ENCODE assay signal across 28 mouse cellular contexts in genomic region chr12:110161306-110161705, GRCm38 (mm10).
"Had no signal": no experiment of that assay in that cellular context is flagged by ENCODE, and none has a peak within 500 bp of the region (broad histone marks: within the 10 kb centered on the region; RNA-seq: fewer than 3 reads in every experiment).

No protein-coding gene starts in this region.

- H3K27me3 ChIP-seq: embryonic facial prominence, embryonic 12.5 days; embryonic facial prominence, embryonic 13.5 days; embryonic facial prominence, embryonic 15.5 days; forebrain, embryonic 13.5 days; forebrain, embryonic 15.5 days had no signal

- H3K9ac ChIP-seq: embryonic facial prominence, embryonic 12.5 days; embryonic facial prominence, embryonic 13.5 days; embryonic facial prominence, embryonic 15.5 days; forebrain, embryonic 12.5 days; forebrain, embryonic 13.5 days; forebrain, embryonic 15.5 days; forebrain, postnatal 0 days had no signal

- H3K4me3 ChIP-seq: embryonic facial prominence, embryonic 12.5 days; embryonic facial prominence, embryonic 13.5 days; embryonic facial prominence, embryonic 15.5 days; erythroblast, embryonic 14.5 days; forebrain, embryonic 10.5 days; forebrain, embryonic 12.5 days; forebrain, embryonic 13.5 days; forebrain, embryonic 15.5 days; gastrocnemius, adult 2 months; heart, adult 2 months; heart, embryonic 10.5 days had no signal

- ATAC-seq: forebrain, embryonic 13.5 days; forebrain, embryonic 14.5 days; forebrain, embryonic 15.5 days; forebrain, embryonic 16.5 days; forebrain, postnatal 0 days had no signal

- H3K36me3 ChIP-seq: embryonic facial prominence, embryonic 12.5 days; embryonic facial prominence, embryonic 13.5 days; embryonic facial prominence, embryonic 15.5 days; forebrain, embryonic 10.5 days; forebrain, embryonic 12.5 days; forebrain, embryonic 15.5 days; heart, embryonic 10.5 days had no signal

- DNase-seq: cerebellum, adult 9-10 months; cerebellum, adult 9-11 months; cerebellum, postnatal 10 days; cerebellum, postnatal 14 days; cerebellum, postnatal 25 days; cerebellum, postnatal 36 days; embryo, embryonic 11 days; forebrain, postnatal 0 days; gastrocnemius, adult 2 months; gastrocnemius, postnatal 10 days; gastrocnemius, postnatal 14 days; gastrocnemius, postnatal 25 days; gastrocnemius, postnatal 36 days; heart, adult 11 months; heart, adult 18-20 months; heart, adult 2 months had no signal

- H3K4me2 ChIP-seq: embryonic facial prominence, embryonic 12.5 days; embryonic facial prominence, embryonic 13.5 days; embryonic facial prominence, embryonic 15.5 days; forebrain, embryonic 12.5 days; forebrain, embryonic 13.5 days; forebrain, embryonic 15.5 days; heart, embryonic 11.5 days had no signal

- H3K27ac ChIP-seq: embryonic facial prominence, embryonic 12.5 days; embryonic facial prominence, embryonic 13.5 days; embryonic facial prominence, embryonic 15.5 days; forebrain, embryonic 10.5 days; forebrain, embryonic 12.5 days; forebrain, embryonic 13.5 days; forebrain, embryonic 15.5 days; gastrocnemius, adult 2 months; heart, adult 2 months; heart, embryonic 10.5 days had no signal

- H3K9me3 ChIP-seq: embryonic facial prominence, embryonic 12.5 days; embryonic facial prominence, embryonic 13.5 days; embryonic facial prominence, embryonic 15.5 days; forebrain, embryonic 10.5 days; forebrain, embryonic 12.5 days; forebrain, embryonic 13.5 days; forebrain, embryonic 15.5 days; heart, embryonic 10.5 days had no signal
